Mouse (Mus musculus) cerebellum, adult 2 months (tissue): ENCODE measurements around the gene Coq10a. TPM values are rescaled to one million over a fixed set of nuclear protein-coding genes. Genes with fewer than 3 reads are reported as not detected.
A peak's percentile ranks its signal among the peaks of the same experiment; 100 is the strongest.

Source experiments
- DNase-seq, 2 experiments: peaks; one replicate each; pipeline ENCODE4 v3.0.0; 2021
- H3K27ac ChIP-seq: fragments of 200-500 bp; 2 replicates; pipeline ENCODE4 v1.5.1; 2012; ENCODE audit warnings: low read length, control low read depth, inconsistent platforms; ENCODE audit not compliant: insufficient read depth
- H3K27me3 ChIP-seq: fragments of 200-500 bp; 2 replicates; pipeline ENCODE4 v1.6.1; 2012; ENCODE audit warnings: inconsistent platforms, mild to moderate bottlenecking, low read length, moderate library complexity; ENCODE audit not compliant: control insufficient read depth, insufficient read depth
- H3K4me1 ChIP-seq: fragments of 200-500 bp; 2 replicates; pipeline ENCODE4 v1.6.1; 2011; ENCODE audit warnings: low read length; ENCODE audit not compliant: control insufficient read depth, insufficient read depth
- H3K4me3 ChIP-seq: fragments of 200-500 bp; replicated peaks from 2 replicates; pipeline ENCODE3; 2011; ENCODE audit warnings: mild to moderate bottlenecking, low read depth, low read length, control low read depth; ENCODE audit not compliant: insufficient read depth
- CTCF ChIP-seq: fragments of 200-500 bp; IDR thresholded peaks from 2 replicates; pipeline ENCODE4 v1.5.1; 2011; ENCODE audit warnings: low read depth, mild to moderate bottlenecking, control low read depth, low read length, moderate library complexity, borderline replicate concordance; ENCODE audit not compliant: insufficient read depth
- POLR2A ChIP-seq: fragments of 200-500 bp; IDR thresholded peaks from 2 replicates; pipeline ENCODE4 v1.6.1; 2011; ENCODE audit warnings: low read length, control low read depth, borderline replicate concordance; ENCODE audit not compliant: insufficient read depth
- WGBS: fragments of 180-500 bp; shearing (Covaris S2); methylation state at CpG from one replicate; pipeline ENCODE4 v1.1.7; 2018; 5-methylcytosine and 5-hydroxymethylcytosine counted together
- polyA plus RNA-seq: library from polyadenylated mRNA; depleted of rRNA; stranded (reverse); fragments of >200 nt; gene quantifications from 2 replicates; pipeline ENCODE4 v1.2.3, GENCODE M21; 2012

Gene Coq10a
- polyA plus RNA-seq, 1 experiment = 115 TPM

GRCm38 (mm10) chr10:128396716-128397264, 28.0 kb upstream of the Coq10a start:
- WGBS = 45% methylated on average over 10 of the region's 10 CpGs
- TF ChIP-seq POLR2A = no peak
- no peak for TF ChIP-seq CTCF

GRCm38 (mm10) chr10:128396017-128396673, 27.3 kb upstream of the Coq10a start:
- no peak for TF ChIP-seq POLR2A
- no peak for TF ChIP-seq CTCF
- DNase-seq = no peak
- H3K27ac ChIP-seq = no peak overlapping the region
- 67% methylated on average over 11 of the region's 11 CpGs for WGBS
- H3K27me3 ChIP-seq = no peaks in the 10 kb centered on the region
- no peak overlapping the region for H3K4me3 ChIP-seq
- H3K4me1 ChIP-seq = peaks cover 14% of the 10 kb centered on the region

More at GRCm38 (mm10) chr10:128396716-128397264, 28.0 kb upstream of the Coq10a start:
- H3K27ac ChIP-seq = no peak overlapping the region
- H3K4me1 ChIP-seq = peaks cover 14% of the 10 kb centered on the region
- no peak overlapping the region for H3K4me3 ChIP-seq
- H3K27me3 ChIP-seq = no peaks in the 10 kb centered on the region
- no peak for DNase-seq

GRCm38 (mm10) chr10:128391850-128392249, 23.1 kb upstream of the Coq10a start:
- DNase-seq = no peak
- Histone ChIP-seq H3K4me3 (no peak overlapping the region), H3K4me1 (peaks cover 23% of the 10 kb centered on the region), H3K27me3 (no peaks in the 10 kb centered on the region), H3K27ac (no peak overlapping the region)
- 61% methylated on average over 6 of the region's 6 CpGs for WGBS
- TF ChIP-seq POLR2A = no peak
- no peak for TF ChIP-seq CTCF

GRCm38 (mm10) chr10:128390366-128390765, 21.6 kb upstream of the Coq10a start:
- 41% methylated on average over 12 of the region's 12 CpGs for WGBS
- Histone ChIP-seq H3K4me3 (no peak overlapping the region), H3K27me3 (no peaks in the 10 kb centered on the region), H3K27ac (no peak overlapping the region), H3K4me1 (peaks cover 22% of the 10 kb centered on the region)
- no peak for TF ChIP-seq CTCF
- TF ChIP-seq POLR2A = no peak
- DNase-seq = no peak

- no peak for DNase-seq
- H3K4me1 ChIP-seq = peaks cover 22% of the 10 kb centered on the region
- H3K27ac ChIP-seq = no peak overlapping the region
- no peak overlapping the region for H3K4me3 ChIP-seq
- 43% methylated on average over 6 of the region's 6 CpGs for WGBS
- no peaks in the 10 kb centered on the region for H3K27me3 ChIP-seq
- TF ChIP-seq POLR2A (no peak), CTCF (no peak)
These were observed 20.8 kb upstream of the Coq10a start for GRCm38 (mm10) chr10:128389570-128389969.

GRCm38 (mm10) chr10:128388941-128389340, 20.1 kb upstream of the Coq10a start:
- TF ChIP-seq POLR2A = no peak
- TF ChIP-seq CTCF = no peak
- peaks cover 22% of the 10 kb centered on the region for H3K4me1 ChIP-seq
- no peak overlapping the region for H3K27ac ChIP-seq
- 32% methylated on average over 14 of the region's 14 CpGs for WGBS
- peak in 1 of 2 experiments; percentile 47 for DNase-seq
- H3K4me3 ChIP-seq = no peak overlapping the region
- no peaks in the 10 kb centered on the region for H3K27me3 ChIP-seq

- TF ChIP-seq POLR2A = no peak
- no peak for TF ChIP-seq CTCF
These were observed 17.1 kb upstream of the Coq10a start for GRCm38 (mm10) chr10:128385902-128386301.

GRCm38 (mm10) chr10:128382482-128382881, 13.7 kb upstream of the Coq10a start:
- no peak for DNase-seq
- Histone ChIP-seq H3K27me3 (no peaks in the 10 kb centered on the region), H3K4me1 (peaks cover 11% of the 10 kb centered on the region), H3K4me3 (no peak overlapping the region), H3K27ac (no peak overlapping the region)
- WGBS = 87% methylated on average over 8 of the region's 8 CpGs
- TF ChIP-seq CTCF (no peak), POLR2A (no peak)

More at GRCm38 (mm10) chr10:128385902-128386301, 17.1 kb upstream of the Coq10a start:
- no peak overlapping the region for H3K27ac ChIP-seq
- H3K4me1 ChIP-seq = peaks cover 22% of the 10 kb centered on the region
- DNase-seq = no peak
- WGBS = 89% methylated on average over 7 of the region's 7 CpGs
- no peaks in the 10 kb centered on the region for H3K27me3 ChIP-seq
- H3K4me3 ChIP-seq = no peak overlapping the region
